Mouse (Mus musculus) lung, adult 2 months (tissue): ENCODE measurements around the gene Kctd20.

Source experiments
- CTCF ChIP-seq: fragments of 200-500 bp; IDR thresholded peaks from 2 replicates; pipeline ENCODE4 v1.5.1; 2011; ENCODE audit warnings: mild to moderate bottlenecking, low read length, control low read depth; ENCODE audit not compliant: insufficient read depth
- POLR2A ChIP-seq: fragments of 200-500 bp; IDR thresholded peaks from 2 replicates; pipeline ENCODE4 v1.6.1; 2011; ENCODE audit warnings: low read depth, mild to moderate bottlenecking, control low read depth, low read length, borderline replicate concordance; ENCODE audit errors: extremely low read depth

GRCm38 (mm10) chr17:28982591-28982990 lies 30.8 kb downstream of the Kctd20 start:
- no peak for TF ChIP-seq CTCF
- no peak for TF ChIP-seq POLR2A
